Comparison of ENCODE assay signal across 8 mouse cellular contexts in the genomic region with DNA sequence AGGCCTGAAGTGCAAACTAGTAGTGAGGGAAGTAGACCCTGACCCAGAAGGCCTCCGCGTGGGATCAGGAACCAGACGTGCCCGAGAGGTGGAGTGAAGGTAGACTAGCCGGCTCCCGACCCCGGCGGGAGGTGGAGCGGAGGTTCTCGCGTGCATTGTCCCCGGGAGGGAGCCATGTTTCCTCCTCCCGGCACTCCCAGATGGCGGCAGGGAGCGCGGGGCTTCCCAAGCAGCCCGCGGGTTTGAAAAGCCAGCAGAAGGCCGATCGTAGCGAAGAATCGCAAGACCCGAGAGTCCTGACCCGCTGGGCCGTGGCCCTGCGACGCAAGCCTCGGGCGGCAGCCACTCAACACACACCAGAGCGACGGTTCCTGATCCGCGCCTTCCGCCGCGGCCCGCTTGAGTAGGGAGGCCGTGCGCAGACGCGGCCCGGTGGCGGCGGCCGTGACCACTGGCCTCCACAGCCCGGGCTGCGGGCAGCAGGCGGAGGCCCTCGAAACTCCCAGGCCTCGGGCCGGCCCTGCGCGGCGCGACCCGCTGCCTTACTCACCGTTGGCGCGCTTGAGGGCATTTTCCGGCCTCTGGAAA. TPM values are rescaled to one million over a fixed set of nuclear protein-coding genes. Genes with fewer than 3 reads are reported as not detected.
A peak's percentile ranks its signal among the peaks of the same experiment; 100 is the strongest.
DNase-seq lines count a peak whose midpoint lies in the region; ATAC-seq and TF ChIP-seq lines count a peak whose summit lies in the region.

No protein-coding gene starts in this region.

- peak overlapping the region; percentile 67 for H3K4me2 ChIP-seq in forebrain, embryonic 13.5 days

- peak overlapping the region; percentile 96 for H3K9ac ChIP-seq in ES-Bruce4 (ENCODE audit: low read depth, poor library complexity, severe bottlenecking)
- H3K9ac ChIP-seq in forebrain, embryonic 13.5 days: peak overlapping the region; percentile 100

- TF ChIP-seq CTCF in ES-Bruce4 (IDR thresholded peaks at IDR 0.05; ENCODE audit: low read depth, low read length): no peak

- H3K27me3 ChIP-seq in ES-Bruce4 (ENCODE audit: control insufficient read depth, insufficient read depth, low read length, poor library complexity, severe bottlenecking): no peaks in the 10 kb centered on the region
- no peaks in the 10 kb centered on the region for H3K27me3 ChIP-seq in forebrain, embryonic 13.5 days

- WGBS in forebrain, embryonic 13.5 days: 1% methylated on average over 56 of the region's 60 CpGs

- peak overlapping the region; percentile 97 for H3K4me3 ChIP-seq in ES-Bruce4 (ENCODE audit: low read depth, low read length)
- peak overlapping the region; percentile 95 for H3K4me3 ChIP-seq in brown adipose tissue, adult 24 weeks (ENCODE audit: insufficient read depth, low read depth, low read length)
- H3K4me3 ChIP-seq in forebrain, embryonic 13.5 days: peak overlapping the region; percentile 98

- TF ChIP-seq POLR2A in ES-Bruce4 (IDR thresholded peaks at IDR 0.05; ENCODE audit: insufficient read depth, low read length): no peak

- no peaks in the 10 kb centered on the region for H3K9me3 ChIP-seq in ES-Bruce4 (replicated peaks; ENCODE audit: control insufficient read depth, insufficient read depth, low read length, poor library complexity, severe bottlenecking)
- no peaks in the 10 kb centered on the region for H3K9me3 ChIP-seq in forebrain, embryonic 13.5 days (replicated peaks)

- H3K27ac ChIP-seq in ES-Bruce4 (ENCODE audit: insufficient read depth, low read length): peak overlapping the region; percentile 12
- peak overlapping the region; percentile 90 for H3K27ac ChIP-seq in brown adipose tissue, adult 24 weeks (replicated peaks; ENCODE audit: low read depth, low read length)
- H3K27ac ChIP-seq in forebrain, embryonic 13.5 days: peak overlapping the region; percentile 96

- intact Hi-C loops in heart, postnatal 10 days (cut with DNase I): loop anchor here (2.0 kb wide), 1 partner anchor 21 kb away; the partner anchor contains the start of gene Fam45a

- peak; percentile 69 to 79 for DNase-seq in heart, postnatal 10 days
- peak; percentile 53 to 78 for DNase-seq in kidney, postnatal 36 days
- DNase-seq in lung, postnatal 10 days: peak; percentile 70
- DNase-seq in retina, embryonic 14.5 days (ENCODE audit: low spot score): peak; percentile 67
- peak; percentile 12 for DNase-seq in urinary bladder, postnatal 10 days (ENCODE audit: low spot score)

- peak; percentile 80; the same call in 1 of the 2 replicates for ATAC-seq in forebrain, embryonic 13.5 days

- peaks cover 19% of the 10 kb centered on the region for H3K36me3 ChIP-seq in ES-Bruce4 (ENCODE audit: control insufficient read depth, insufficient read depth, low read length, poor library complexity, severe bottlenecking)
- H3K36me3 ChIP-seq in forebrain, embryonic 13.5 days (ENCODE audit: poor library complexity, severe bottlenecking): no peaks in the 10 kb centered on the region

- H3K4me1 ChIP-seq in ES-Bruce4 (ENCODE audit: control insufficient read depth, insufficient read depth, low read length): no peaks in the 10 kb centered on the region
- H3K4me1 ChIP-seq in brown adipose tissue, adult 24 weeks (ENCODE audit: control insufficient read depth, insufficient read depth, insufficient read length, low read length): peaks cover 7% of the 10 kb centered on the region; the same call in 1 of the 2 replicates
- H3K4me1 ChIP-seq in forebrain, embryonic 13.5 days: peaks cover 36% of the 10 kb centered on the region

- TF ChIP-seq EP300 in ES-Bruce4 (IDR thresholded peaks at IDR 0.05; ENCODE audit: insufficient read depth, low read depth, low read length): no peak

RNA-seq across cellular contexts. Expression of gene Eif3a, which starts 0.4 kb away (rescaled TPM):
- 435 and 454 TPM in 2 replicates for polyA plus RNA-seq in ES-Bruce4 (2011; ENCODE audit: insufficient read depth, insufficient read length, low read depth, missing spikeins)
- 79.1 and 88.5 TPM in 2 replicates for polyA plus RNA-seq in brown adipose tissue, adult 24 weeks (2012; ENCODE audit: insufficient read depth, insufficient read length, missing spikeins)
- 125 and 135 TPM in 2 replicates for polyA plus RNA-seq in forebrain, embryonic 13.5 days (2015; fragmentation: Nextera tagmentation; extraction: Ambion mirVana)
- 100 to 1,000 TPM; 122 to 124 TPM for total RNA-seq in heart, postnatal 10 days (2021)

RNA-seq across cellular contexts. Expression of gene Fam45a, which starts 21.4 kb away (rescaled TPM):
- 32.3 and 37.6 TPM in 2 replicates for polyA plus RNA-seq in ES-Bruce4 (2011; ENCODE audit: insufficient read depth, insufficient read length, low read depth, missing spikeins)
- 27.5 and 27.7 TPM in 2 replicates for polyA plus RNA-seq in brown adipose tissue, adult 24 weeks (2012; ENCODE audit: insufficient read depth, insufficient read length, missing spikeins)
- 35.9 and 36.2 TPM in 2 replicates for polyA plus RNA-seq in forebrain, embryonic 13.5 days (2015; fragmentation: Nextera tagmentation; extraction: Ambion mirVana)
- total RNA-seq in heart, postnatal 10 days (2021): 10 to 100 TPM; 17.5 to 19.2 TPM

RNA-seq across cellular contexts. Expression of gene Nanos1, which starts 34.2 kb away (rescaled TPM):
- polyA plus RNA-seq in ES-Bruce4 (2011; ENCODE audit: insufficient read depth, insufficient read length, low read depth, missing spikeins): 3.8 and 4.2 TPM in 2 replicates
- polyA plus RNA-seq in brown adipose tissue, adult 24 weeks (2012; ENCODE audit: insufficient read depth, insufficient read length, missing spikeins): not detected in 2 replicates
- polyA plus RNA-seq in forebrain, embryonic 13.5 days (2015; fragmentation: Nextera tagmentation; extraction: Ambion mirVana): 7.5 and 8.0 TPM in 2 replicates
- total RNA-seq in heart, postnatal 10 days (2021): under 1 TPM; 0.45 TPM

Comparison
In these comparisons a context has a peak if more than half of its experiments do, and no peak if none do; other contexts are left out.
1. Peak in every context shown above with its lines: DNase-seq, ATAC-seq, H3K4me3 ChIP-seq and H3K27ac ChIP-seq.
2. H3K27ac ChIP-seq: peak in every context shown above with its lines; median percentile 96 in forebrain, embryonic 13.5 days; 90 in brown adipose tissue, adult 24 weeks; 12 in ES-Bruce4.
3. DNase-seq: peak in every context shown above with its lines; median percentile 74 in heart, postnatal 10 days; 70 in lung, postnatal 10 days; 67 in retina, embryonic 14.5 days; 66 in kidney, postnatal 36 days; 12 in urinary bladder, postnatal 10 days.